Mouse (Mus musculus): Measurements from ENCODE around the gene Pphln1. TPM values are rescaled to one million over a fixed set of nuclear protein-coding genes. Genes with fewer than 3 reads are reported as not detected.

Gene Pphln1
- polyA plus RNA-seq, 1 experiment from 2014 or later, result 36.6 TPM

- peaks cover 16% of the 10 kb centered on the region for H3K4me1 ChIP-seq (ENCODE audit: control insufficient read depth, insufficient read depth, low read depth, low read length)
- WGBS, result 31% methylated on average over 12 of the region's 12 CpGs
- no peak overlapping the region for H3K4me3 ChIP-seq (ENCODE audit: low read length)
- H3K9ac ChIP-seq (ENCODE audit: low read depth, low read length), result no peak overlapping the region
- H3K9me3 ChIP-seq (ENCODE audit: control insufficient read depth, low read length), result no peaks in the 10 kb centered on the region
- H3K4me2 ChIP-seq (ENCODE audit: low read length), result no peak overlapping the region
- 0 out of 2 replicates have a peak, but pooled peaks cover 5% of the 10 kb centered on the region for H3K36me3 ChIP-seq (ENCODE audit: control insufficient read depth, insufficient read depth, low read length)
- no peaks in the 10 kb centered on the region for H3K27me3 ChIP-seq (replicated peaks; ENCODE audit: control insufficient read depth, insufficient read depth, low read length)
- ATAC-seq, result peak; percentile 54; the same call in 1 of the 2 replicates
- 0 out of 2 replicates have a peak overlapping the region, but pooled peaks have one; percentile 13 for H3K27ac ChIP-seq (ENCODE audit: low read depth, low read length)
These were observed 112.7 kb downstream of the Pphln1 start for GRCm38 (mm10) chr15:93510690-93511336.

DNA sequence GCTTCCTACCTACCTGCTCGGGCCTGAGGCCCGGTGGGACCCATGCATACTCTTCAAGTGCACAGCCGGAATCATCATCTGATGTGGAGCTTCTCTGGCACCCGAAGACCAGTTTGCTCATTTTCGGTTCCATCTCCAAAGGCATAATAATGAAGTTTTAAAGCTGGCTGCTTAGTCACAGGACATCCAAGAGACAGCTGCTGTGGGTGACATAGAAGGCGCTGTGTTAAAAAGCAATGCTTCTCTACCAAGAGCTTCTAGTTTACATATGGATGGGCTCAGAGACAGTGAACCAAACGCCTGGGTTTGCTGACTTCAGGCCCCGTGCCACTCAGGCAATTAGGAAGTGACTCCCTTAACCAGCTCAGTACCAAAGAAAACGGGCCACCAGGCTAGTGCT lies 114.3 kb downstream of the Pphln1 start:
- Histone ChIP-seq H3K36me3 (ENCODE audit: control insufficient read depth, insufficient read depth, low read length) (0 out of 2 replicates have a peak, but pooled peaks cover 4% of the 10 kb centered on the region), H3K4me3 (ENCODE audit: low read length) (no peak overlapping the region), H3K9me3 (ENCODE audit: control insufficient read depth, low read length) (no peaks in the 10 kb centered on the region), H3K27me3 (replicated peaks; ENCODE audit: control insufficient read depth, insufficient read depth, low read length) (no peaks in the 10 kb centered on the region), H3K4me2 (ENCODE audit: low read length) (no peak overlapping the region), H3K4me1 (ENCODE audit: control insufficient read depth, insufficient read depth, low read depth, low read length) (peaks cover 16% of the 10 kb centered on the region), H3K27ac (ENCODE audit: low read depth, low read length) (no peak overlapping the region), H3K9ac (ENCODE audit: low read depth, low read length) (no peak overlapping the region)
- 29% methylated on average over 9 of the region's 9 CpGs for WGBS
- ATAC-seq, result no peak

DNA sequence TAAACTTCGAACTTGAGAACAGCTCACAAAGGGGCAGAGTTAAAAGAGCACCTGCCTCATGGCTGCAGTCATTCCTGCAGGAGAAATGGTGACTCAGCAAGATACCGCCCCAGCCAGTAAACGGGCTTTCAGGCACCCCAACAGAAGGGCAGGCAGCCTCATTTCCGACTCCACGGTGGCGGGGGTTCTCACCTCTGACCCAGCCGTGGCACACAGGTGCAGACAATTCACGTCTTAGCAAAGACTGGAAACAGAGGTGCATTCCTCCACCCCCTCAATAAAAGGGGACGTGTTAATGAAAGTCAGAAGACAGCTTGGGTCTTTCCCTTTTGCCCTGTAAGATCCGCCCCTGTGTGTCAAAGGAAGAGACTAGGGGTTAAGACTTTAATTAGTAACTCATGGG lies 115.8 kb downstream of the Pphln1 start:
- Histone ChIP-seq H3K4me2 (ENCODE audit: low read length) (peak overlapping the region; percentile 17; the same call in 1 of the 2 replicates), H3K4me3 (ENCODE audit: low read length) (no peak overlapping the region), H3K27me3 (replicated peaks; ENCODE audit: control insufficient read depth, insufficient read depth, low read length) (no peaks in the 10 kb centered on the region), H3K9me3 (ENCODE audit: control insufficient read depth, low read length) (no peaks in the 10 kb centered on the region), H3K27ac (ENCODE audit: low read depth, low read length) (no peak overlapping the region), H3K9ac (ENCODE audit: low read depth, low read length) (no peak overlapping the region), H3K4me1 (ENCODE audit: control insufficient read depth, insufficient read depth, low read depth, low read length) (peaks cover 22% of the 10 kb centered on the region), H3K36me3 (ENCODE audit: control insufficient read depth, insufficient read depth, low read length) (0 out of 2 replicates have a peak, but pooled peaks cover 2% of the 10 kb centered on the region)
- ATAC-seq, result no peak
- 8% methylated on average over 10 of the region's 10 CpGs for WGBS

- Histone ChIP-seq H3K4me2 (ENCODE audit: low read length) (no peak overlapping the region), H3K9ac (ENCODE audit: low read depth, low read length) (no peak overlapping the region), H3K4me3 (ENCODE audit: low read length) (no peak overlapping the region), H3K27ac (ENCODE audit: low read depth, low read length) (no peak overlapping the region), H3K36me3 (ENCODE audit: control insufficient read depth, insufficient read depth, low read length) (no peaks in the 10 kb centered on the region), H3K27me3 (replicated peaks; ENCODE audit: control insufficient read depth, insufficient read depth, low read length) (no peaks in the 10 kb centered on the region), H3K9me3 (ENCODE audit: control insufficient read depth, low read length) (no peaks in the 10 kb centered on the region), H3K4me1 (ENCODE audit: control insufficient read depth, insufficient read depth, low read depth, low read length) (peaks cover 27% of the 10 kb centered on the region)
- ATAC-seq, result no peak
- 72% methylated on average over 9 of the region's 9 CpGs for WGBS
These were observed 117.2 kb downstream of the Pphln1 start for GRCm38 (mm10) chr15:93515316-93515715.

- H3K27me3 ChIP-seq (replicated peaks; ENCODE audit: control insufficient read depth, insufficient read depth, low read length), result no peaks in the 10 kb centered on the region; the same call in 1 of the 2 replicates
- H3K9ac ChIP-seq (ENCODE audit: low read depth, low read length), result no peak overlapping the region
- no peaks in the 10 kb centered on the region for H3K9me3 ChIP-seq (ENCODE audit: control insufficient read depth, low read length)
- no peak overlapping the region for H3K27ac ChIP-seq (ENCODE audit: low read depth, low read length)
- no peaks in the 10 kb centered on the region for H3K36me3 ChIP-seq (ENCODE audit: control insufficient read depth, insufficient read depth, low read length)
- no peak overlapping the region; the same call in 1 of the 2 replicates for H3K4me2 ChIP-seq (ENCODE audit: low read length)
- no peak for ATAC-seq
- 63% methylated on average over 11 of the region's 11 CpGs for WGBS
- no peak overlapping the region for H3K4me3 ChIP-seq (ENCODE audit: low read length)
- peaks cover 22% of the 10 kb centered on the region for H3K4me1 ChIP-seq (ENCODE audit: control insufficient read depth, insufficient read depth, low read depth, low read length)
These were observed 118.9 kb downstream of the Pphln1 start for GRCm38 (mm10) chr15:93517022-93517565.

DNA sequence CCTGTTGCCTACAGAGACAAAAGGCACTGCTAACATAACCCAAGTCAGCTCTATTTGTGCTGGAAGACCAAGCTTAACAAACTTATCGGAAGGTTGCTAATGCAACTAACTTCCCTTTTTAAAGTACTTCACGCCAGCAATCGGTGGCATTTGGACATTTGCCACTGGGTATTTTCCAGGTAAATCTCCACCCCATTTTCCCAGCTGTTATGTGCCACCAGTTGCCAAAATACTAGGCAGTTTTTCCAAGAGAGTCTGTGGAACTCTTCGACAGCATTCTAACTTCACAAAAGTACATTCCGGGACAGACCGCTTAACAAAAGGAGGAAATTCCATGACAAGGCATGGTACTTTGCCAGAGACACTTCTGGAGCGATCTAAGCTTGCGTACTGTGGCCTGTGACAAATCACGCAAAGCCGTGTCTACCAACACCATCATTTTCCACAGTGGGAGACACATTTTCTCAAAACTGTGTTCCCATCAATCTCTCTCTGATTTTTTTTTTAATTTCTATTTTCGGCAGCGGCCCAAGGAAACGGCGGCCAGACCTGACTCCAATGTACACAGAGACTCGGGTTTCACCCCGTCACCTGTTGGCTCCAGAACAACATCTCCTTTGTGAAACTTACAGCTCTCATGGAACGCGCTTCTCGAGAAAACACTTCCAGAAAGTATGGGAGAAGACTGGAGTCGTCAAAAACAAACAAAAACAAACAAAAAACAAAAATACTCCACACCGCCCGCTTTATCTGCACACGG lies 120.2 kb downstream of the Pphln1 start:
- 3% methylated on average over 23 of the region's 23 CpGs for WGBS
- peak; percentile 5; the same call in 1 of the 2 replicates for ATAC-seq
- Histone ChIP-seq H3K4me1 (ENCODE audit: control insufficient read depth, insufficient read depth, low read depth, low read length) (peaks cover 15% of the 10 kb centered on the region), H3K27ac (ENCODE audit: low read depth, low read length) (peak overlapping the region; percentile 61), H3K4me3 (ENCODE audit: low read length) (peak overlapping the region; percentile 75), H3K36me3 (ENCODE audit: control insufficient read depth, insufficient read depth, low read length) (no peaks in the 10 kb centered on the region), H3K9ac (ENCODE audit: low read depth, low read length) (peak overlapping the region; percentile 77), H3K27me3 (replicated peaks; ENCODE audit: control insufficient read depth, insufficient read depth, low read length) (no peaks in the 10 kb centered on the region; the same call in none of the 2 replicates), H3K9me3 (ENCODE audit: control insufficient read depth, low read length) (no peaks in the 10 kb centered on the region), H3K4me2 (ENCODE audit: low read length) (peak overlapping the region; percentile 94)

GRCm38 (mm10) chr15:93518941-93519835 lies 121.0 kb downstream of the Pphln1 start:
- H3K9ac ChIP-seq (ENCODE audit: low read depth, low read length), result peak overlapping the region; percentile 77
- peak overlapping the region; percentile 75 for H3K4me3 ChIP-seq (ENCODE audit: low read length)
- no peaks in the 10 kb centered on the region for H3K9me3 ChIP-seq (ENCODE audit: control insufficient read depth, low read length)
- no peaks in the 10 kb centered on the region for H3K36me3 ChIP-seq (ENCODE audit: control insufficient read depth, insufficient read depth, low read length)
- under 1% methylated on average over 85 of the region's 85 CpGs for WGBS
- peak overlapping the region; percentile 94 for H3K4me2 ChIP-seq (ENCODE audit: low read length)
- H3K4me1 ChIP-seq (ENCODE audit: control insufficient read depth, insufficient read depth, low read depth, low read length), result peaks cover 11% of the 10 kb centered on the region
- peak overlapping the region; percentile 61 for H3K27ac ChIP-seq (ENCODE audit: low read depth, low read length)
- ATAC-seq, result peak; percentile 93
- no peaks in the 10 kb centered on the region; the same call in none of the 2 replicates for H3K27me3 ChIP-seq (replicated peaks; ENCODE audit: control insufficient read depth, insufficient read depth, low read length)

Measured in hindbrain, embryonic 16.5 days (tissue).